Mouse (Mus musculus): ENCODE data around the gene Rbm8a. TPM values are rescaled to one million over a fixed set of nuclear protein-coding genes. Genes with fewer than 3 reads are reported as not detected.
"Not testable (repeated sequence)": the region's sequence is repeated elsewhere in the genome, so short reads cannot be mapped to it uniquely, and the experiment has no call there.

The Rbm8a gene
- total RNA-seq, 1 experiment from 2014 or later = 29.0 TPM

DNA sequence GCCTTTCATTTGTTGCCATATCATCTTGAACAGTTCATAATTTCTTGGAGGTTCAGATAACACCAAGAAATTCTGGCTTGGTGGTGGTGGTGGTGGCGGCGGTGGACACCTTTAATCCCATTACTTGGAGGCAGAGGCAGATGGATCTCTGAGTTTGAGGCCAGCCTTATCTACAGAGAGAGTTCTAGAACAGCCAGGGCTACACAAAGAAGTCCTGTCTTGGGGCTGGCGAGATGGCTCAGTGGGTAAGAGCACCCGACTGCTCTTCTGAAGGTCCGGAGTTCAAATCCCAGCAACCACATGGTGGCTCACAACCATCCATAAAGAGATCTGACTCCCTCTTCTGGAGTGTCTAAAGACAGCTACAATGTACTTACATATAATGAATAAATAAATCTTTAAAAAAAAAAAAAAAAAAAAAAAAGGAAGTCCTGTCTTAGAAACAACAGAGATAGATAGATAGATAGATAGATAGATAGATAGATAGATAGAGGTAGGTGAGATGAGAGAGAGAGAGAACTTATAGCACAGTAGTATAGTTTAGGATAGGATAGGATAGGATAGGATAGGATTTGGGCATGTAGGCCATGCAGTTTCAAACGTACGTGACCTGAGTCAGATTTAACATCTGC is 36.1 kb downstream of the Rbm8a start:
- not testable (repeated sequence) for ATAC-seq (ENCODE audit: extremely low read depth, insufficient number of reproducible peaks, low FRiP score, poor library complexity, severe bottlenecking)

DNA sequence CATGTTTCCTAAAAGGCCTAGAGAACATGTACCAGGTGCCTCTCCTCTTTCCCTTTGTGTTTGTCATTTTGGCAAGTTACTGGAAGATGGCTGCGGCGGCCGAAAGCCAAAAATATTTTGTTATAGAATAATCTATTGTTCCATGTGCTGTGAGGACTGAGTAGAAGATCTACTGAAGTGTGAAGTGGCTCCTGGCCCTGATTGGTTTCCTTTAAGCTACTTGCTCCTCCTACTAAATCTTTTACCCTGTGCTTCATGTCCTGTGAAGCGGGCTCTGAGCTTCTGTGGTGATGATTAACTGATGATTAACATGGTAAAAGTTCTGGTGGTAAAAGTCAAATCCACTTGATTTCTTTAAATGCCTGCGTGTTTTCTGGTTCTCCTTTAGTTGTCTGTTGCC is 37.2 kb downstream of the Rbm8a start:
- ATAC-seq (ENCODE audit: extremely low read depth, insufficient number of reproducible peaks, low FRiP score, poor library complexity, severe bottlenecking) = no peak

DNA sequence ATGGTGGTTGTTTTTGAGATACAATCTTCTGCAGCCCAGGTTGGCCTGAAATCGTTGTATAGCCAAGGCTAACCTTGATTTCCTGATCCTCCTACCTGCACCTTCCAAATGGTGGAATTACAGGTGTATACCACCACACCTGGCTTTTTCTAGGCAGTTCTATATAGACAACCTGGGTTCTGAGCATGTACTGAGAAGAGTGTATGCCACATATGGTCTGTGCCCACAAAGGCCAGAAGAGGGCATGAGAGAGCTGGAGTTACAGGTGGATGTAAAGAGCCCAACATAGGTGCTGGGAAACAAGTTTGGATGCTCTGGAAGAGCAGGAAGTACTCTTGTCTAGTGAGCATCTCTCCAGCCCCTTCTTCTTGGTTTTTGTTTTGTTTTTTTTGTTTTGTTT is 37.6 kb downstream of the Rbm8a start:
- ATAC-seq (ENCODE audit: extremely low read depth, insufficient number of reproducible peaks, low FRiP score, poor library complexity, severe bottlenecking) = no peak

DNA sequence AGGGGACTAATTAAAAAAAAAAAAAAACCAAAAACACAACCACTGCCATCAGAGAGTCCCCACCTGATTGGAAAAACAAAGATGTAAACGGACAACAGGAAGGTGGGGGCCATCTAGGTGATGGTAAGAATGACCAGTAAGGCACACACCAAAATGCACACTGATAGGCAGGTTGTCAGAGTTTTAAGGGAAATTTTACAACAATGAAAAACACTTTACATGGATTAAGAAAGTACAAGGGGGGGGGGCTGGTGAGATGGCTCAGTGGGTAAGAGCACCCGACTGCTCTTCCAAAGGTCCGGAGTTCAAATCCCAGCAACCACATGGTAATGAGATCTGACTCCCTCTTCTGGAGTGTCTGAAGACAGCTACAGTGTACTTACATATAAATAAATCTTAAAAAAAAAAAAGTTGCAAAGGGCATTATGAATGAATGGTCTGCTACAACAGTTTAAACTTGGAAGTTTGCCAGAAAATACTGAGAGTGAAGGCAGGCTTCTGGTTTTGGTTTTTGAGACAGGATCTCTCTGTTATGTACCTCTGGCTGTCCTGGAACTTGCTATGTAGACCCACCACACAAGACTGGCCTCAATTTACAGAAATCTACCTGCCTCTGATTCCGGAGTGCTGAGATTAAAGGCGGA is 38.8 kb downstream of the Rbm8a start:
- ATAC-seq (ENCODE audit: extremely low read depth, insufficient number of reproducible peaks, low FRiP score, poor library complexity, severe bottlenecking) = no peak

DNA sequence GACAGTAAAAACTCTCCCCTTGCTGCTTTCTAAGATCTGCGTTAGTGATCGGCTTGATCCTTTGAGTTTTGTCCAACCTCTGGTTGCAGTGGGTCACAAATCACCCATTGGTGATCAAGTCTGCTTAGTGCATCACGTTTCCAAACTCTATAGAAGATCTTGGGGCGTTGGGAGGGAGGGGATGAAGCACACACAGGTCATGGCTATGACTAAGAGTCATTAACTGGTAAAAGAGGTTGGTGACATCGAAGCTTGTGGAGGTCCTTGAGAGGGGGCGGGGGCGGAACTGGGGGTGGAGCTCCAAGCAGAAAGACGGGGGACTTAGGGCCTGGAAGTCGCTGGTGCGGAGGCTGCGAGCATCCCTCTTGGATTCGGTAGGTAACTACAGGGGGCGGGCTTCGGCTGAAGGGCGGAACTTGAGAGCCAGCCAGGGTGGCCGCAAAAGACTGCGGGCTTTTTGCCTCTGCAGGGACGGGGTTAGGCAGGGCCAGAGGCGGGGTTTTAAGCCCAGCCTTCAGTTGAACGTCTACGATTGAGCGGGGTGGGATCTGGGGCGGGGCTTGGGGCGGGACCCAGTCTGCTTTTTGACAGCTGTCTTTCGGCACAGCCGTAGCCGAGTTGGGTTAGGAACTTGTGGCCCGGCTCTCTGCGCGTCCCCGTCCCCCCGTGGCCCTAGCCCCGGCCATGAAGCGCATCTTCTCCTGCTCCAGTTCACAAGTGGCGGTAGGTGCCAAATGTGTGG is 40.2 kb downstream of the Rbm8a start, which contains the start of gene Ankrd35:
Ankrd35 (plus strand) TSS at position 405 of the 742 bp plus-strand sequence.
- ATAC-seq (ENCODE audit: extremely low read depth, insufficient number of reproducible peaks, low FRiP score, poor library complexity, severe bottlenecking) = peak; percentile 94

DNA sequence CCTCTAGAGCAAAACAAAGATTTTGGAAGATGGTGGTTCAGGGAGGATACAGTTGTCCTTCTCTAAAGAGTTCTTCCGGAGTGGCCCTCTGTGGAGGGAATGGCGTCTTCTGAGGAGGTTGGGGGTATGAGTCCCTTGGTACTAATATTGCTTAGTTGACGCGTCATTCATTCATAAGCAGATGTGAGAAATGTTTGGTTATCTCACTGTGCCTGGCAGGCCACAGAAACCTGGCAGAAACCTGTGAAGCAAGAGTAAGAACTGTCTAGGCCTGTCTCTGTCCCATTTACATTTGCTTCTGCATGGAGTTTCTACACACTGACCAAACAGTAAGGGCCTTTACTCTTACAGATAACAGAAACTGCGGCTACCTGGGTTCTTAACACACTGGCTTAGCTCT is 41.8 kb downstream of the Rbm8a start:
- ATAC-seq (ENCODE audit: extremely low read depth, insufficient number of reproducible peaks, low FRiP score, poor library complexity, severe bottlenecking) = no peak

DNA sequence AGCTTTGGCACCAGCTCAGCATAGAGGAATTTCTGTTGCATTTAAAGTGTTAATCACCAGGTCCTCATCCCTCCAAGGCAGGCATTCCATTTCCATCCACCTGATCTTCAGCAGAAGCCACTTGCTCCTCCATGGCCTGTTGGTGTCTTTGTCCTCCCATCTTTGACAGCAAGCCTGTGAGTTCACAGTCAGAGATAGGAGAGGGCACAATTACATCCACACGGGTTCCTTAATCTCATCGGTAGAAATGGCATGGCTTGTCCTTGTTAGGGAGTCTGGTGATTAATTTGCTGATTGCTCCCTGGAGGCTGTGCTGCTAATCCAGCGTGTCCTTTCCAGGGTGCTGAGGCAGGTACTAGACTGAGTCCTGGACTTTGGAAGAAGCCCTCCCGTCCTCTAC is 43.8 kb downstream of the Rbm8a start:
- ATAC-seq (ENCODE audit: extremely low read depth, insufficient number of reproducible peaks, low FRiP score, poor library complexity, severe bottlenecking) = no peak

DNA sequence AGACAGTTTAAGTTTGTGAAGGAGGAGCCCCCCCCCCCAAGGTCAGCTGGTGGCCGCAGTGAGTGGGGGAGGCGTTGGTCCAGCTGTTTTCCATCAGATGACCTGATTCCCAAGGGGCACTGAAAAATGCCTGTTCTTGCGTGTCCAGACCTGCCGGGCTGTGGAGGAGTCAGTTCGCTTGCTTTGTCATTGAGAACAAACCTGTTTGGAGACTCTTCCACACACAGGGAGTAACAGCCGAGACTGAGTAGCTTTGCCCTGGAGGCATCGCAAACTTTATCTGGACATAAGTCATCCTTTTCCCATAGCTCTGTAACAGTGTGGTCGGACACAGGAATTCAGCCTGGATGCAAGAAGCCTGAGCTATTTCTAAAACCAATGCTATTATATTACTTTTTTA is 44.7 kb downstream of the Rbm8a start:
- no peak for ATAC-seq (ENCODE audit: extremely low read depth, insufficient number of reproducible peaks, low FRiP score, poor library complexity, severe bottlenecking)

DNA sequence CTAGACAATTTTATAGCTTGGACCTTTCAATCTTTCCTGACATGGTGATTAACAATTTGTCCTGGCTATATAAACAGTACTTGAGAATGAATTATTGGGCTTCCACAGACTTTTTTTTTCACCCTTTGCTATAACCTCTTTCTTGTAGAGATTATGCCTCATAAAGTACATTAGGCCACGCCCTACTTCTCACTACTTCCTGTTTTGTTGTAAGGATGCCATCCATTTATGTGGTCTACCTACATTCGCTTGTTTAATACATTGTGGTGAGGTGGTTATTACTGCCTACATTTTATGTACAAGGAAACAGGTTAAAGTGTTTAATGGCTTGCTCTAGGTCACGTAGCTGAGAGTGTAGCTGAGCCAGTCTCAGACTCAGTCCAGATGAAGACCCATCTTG is 45.4 kb downstream of the Rbm8a start:
- ATAC-seq (ENCODE audit: extremely low read depth, insufficient number of reproducible peaks, low FRiP score, poor library complexity, severe bottlenecking) = no peak

DNA sequence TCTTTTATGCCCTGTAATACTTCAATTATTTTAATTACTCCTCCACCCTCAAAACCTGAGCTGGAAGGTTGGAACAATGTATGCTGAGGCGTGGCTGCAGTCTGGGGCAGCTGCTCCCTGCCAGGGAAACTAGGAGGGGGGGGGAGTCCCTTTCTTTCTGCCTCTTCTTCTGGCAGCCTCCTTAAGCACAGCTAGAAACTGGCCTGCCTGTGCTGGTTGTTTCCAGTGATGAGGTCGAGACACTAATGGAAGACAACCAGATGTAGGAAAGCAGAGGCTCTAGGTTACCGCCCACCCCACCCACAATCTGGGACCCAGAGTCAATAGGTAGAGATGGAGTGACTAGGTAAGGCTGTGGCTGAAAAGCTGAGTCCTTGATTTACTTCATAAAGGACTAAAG is 46.0 kb downstream of the Rbm8a start:
- no peak for ATAC-seq (ENCODE audit: extremely low read depth, insufficient number of reproducible peaks, low FRiP score, poor library complexity, severe bottlenecking)

DNA sequence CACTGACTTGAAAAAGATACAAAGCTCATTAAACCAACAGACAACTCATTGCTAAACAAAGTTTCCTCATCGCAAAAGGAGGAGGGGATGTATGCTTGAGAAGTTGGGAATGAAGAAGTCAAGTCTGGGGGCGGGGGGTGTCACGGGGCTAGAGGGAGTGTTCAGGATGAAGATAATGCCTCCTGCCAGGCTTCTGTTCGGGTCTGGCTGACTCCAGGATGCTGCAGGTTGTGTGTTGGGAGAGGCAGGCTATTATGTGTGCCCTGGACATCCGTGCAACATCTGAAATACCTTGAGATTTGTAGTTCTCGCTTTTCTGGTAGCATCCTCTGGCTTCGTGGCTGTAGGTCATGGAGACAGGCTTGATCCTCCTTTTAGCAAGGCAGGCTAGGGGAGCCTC is 48.7 kb downstream of the Rbm8a start:
- no peak for ATAC-seq (ENCODE audit: extremely low read depth, insufficient number of reproducible peaks, low FRiP score, poor library complexity, severe bottlenecking)

DNA sequence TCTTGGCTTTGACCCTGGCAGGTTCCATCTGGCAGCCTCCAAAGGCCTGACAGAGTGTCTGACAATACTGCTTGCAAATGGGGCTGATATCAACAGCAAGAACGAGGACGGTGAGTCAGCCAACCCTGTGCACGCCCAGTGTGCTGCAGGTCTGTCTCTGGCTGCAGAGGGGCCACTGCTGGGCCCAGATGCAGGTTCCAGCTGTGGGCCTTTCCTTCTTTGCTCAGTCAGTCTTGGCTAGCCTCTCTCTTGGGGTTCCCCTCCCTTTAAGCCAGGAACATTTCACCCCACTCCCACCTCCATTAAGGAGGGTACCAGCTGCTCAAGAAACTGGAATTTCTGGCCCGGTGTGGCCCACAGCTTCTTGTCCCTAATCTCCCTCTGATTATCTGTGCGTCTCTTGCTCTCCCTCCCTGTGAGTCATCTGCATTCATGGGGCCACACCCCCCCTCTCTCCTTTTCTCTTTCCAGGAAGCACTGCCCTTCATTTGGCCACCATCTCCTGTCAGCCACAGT is 49.5 kb downstream of the Rbm8a start:
- ATAC-seq (ENCODE audit: extremely low read depth, insufficient number of reproducible peaks, low FRiP score, poor library complexity, severe bottlenecking) = no peak

DNA sequence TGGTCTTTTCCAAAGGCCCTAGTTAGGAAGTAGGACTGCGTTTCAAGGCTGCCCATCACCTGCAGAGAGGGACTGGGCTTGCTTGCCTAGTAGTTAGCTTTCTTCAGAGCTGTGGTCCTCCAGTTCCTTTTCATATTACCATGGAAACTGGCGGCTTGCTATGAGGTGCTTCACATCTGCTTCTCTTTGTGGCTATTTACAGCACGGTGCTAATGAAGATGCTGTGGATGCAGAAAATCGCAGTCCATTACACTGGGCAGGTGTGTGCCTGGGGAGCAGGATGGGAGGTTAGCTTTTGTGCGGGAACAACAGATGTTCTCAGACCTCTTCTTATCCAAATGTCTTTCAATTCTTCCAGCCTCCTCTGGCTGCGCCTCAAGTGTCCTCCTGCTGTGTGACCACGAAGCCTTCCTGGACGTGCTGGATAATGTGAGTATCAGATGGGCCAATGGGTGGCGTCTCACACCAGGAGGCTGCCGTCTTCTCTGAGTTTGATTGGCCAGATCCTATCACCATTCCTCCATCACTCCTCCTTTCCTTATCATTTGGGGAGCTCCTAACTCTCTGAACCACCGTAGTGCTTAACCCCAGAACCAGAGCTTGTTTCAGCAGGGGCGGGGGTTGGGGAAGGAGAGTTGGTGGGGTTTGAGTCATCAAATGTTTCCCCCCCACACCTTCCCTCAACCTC is 50.7 kb downstream of the Rbm8a start:
- ATAC-seq (ENCODE audit: extremely low read depth, insufficient number of reproducible peaks, low FRiP score, poor library complexity, severe bottlenecking) = no peak

Other genes starting within 250 kb of the Rbm8a start
- gene BC107364, start 177.6 kb upstream of the Rbm8a start, total RNA-seq (2017) = not detected in 2 replicates
- gene Hfe2, start 104.8 kb upstream of the Rbm8a start, total RNA-seq (2017) = not detected in 2 replicates
- gene Txnip, start 72.0 kb upstream of the Rbm8a start, total RNA-seq (2017) = 1,984 and 2,044 TPM in 2 replicates
- not detected in 2 replicates for gene Gm16253, start 52.9 kb upstream of the Rbm8a start, total RNA-seq (2017)
- 63.6 and 63.9 TPM in 2 replicates for gene Polr3gl, start 35.8 kb upstream of the Rbm8a start, total RNA-seq (2017)
- gene Ankrd34a, start 33.3 kb upstream of the Rbm8a start, total RNA-seq (2017) = not detected in 2 replicates
- 0.23 TPM in 1 of 2 replicates, not detected in the other for gene Lix1l, start 28.8 kb upstream of the Rbm8a start, total RNA-seq (2017)
- 15.1 and 19.3 TPM in 2 replicates for gene Pex11b, start 5.4 kb downstream of the Rbm8a start, total RNA-seq (2017)
- gene Gm42957, start 5.5 kb downstream of the Rbm8a start, total RNA-seq (2017) = 0.25 TPM in 1 of 2 replicates, not detected in the other
- 0.25 and 0.35 TPM in 2 replicates for gene Itga10, start 15.7 kb downstream of the Rbm8a start, total RNA-seq (2017)
- 0.25 and 1.0 TPM in 2 replicates for gene Ankrd35, start 40.2 kb downstream of the Rbm8a start, total RNA-seq (2017)
- 29.4 and 36.8 TPM in 2 replicates for gene Pias3, start 66.5 kb downstream of the Rbm8a start, total RNA-seq (2017)
- gene Nudt17, start 78.6 kb downstream of the Rbm8a start, total RNA-seq (2017) = 1.2 TPM in 2 replicates
- 35.7 and 38.3 TPM in 2 replicates for gene Polr3c, start 97.7 kb downstream of the Rbm8a start, total RNA-seq (2017)
- gene Rnf115, start 97.7 kb downstream of the Rbm8a start, total RNA-seq (2017) = 90.6 and 95.0 TPM in 2 replicates
- 0.12 TPM in 1 of 2 replicates, not detected in the other for gene Pdzk1, start 199.4 kb downstream of the Rbm8a start, total RNA-seq (2017)
- 0.25 and 1.2 TPM in 2 replicates for gene Cd160, start 199.4 kb downstream of the Rbm8a start, total RNA-seq (2017)

Data from neutrophil, adult 5-6 weeks (primary cell).